Mouse (Mus musculus): ENCODE results near the gene Endog. TPM values are rescaled to one million over a fixed set of nuclear protein-coding genes. Genes with fewer than 3 reads are reported as not detected.
"Not testable (repeated sequence)": the region's sequence is repeated elsewhere in the genome, so short reads cannot be mapped to it uniquely, and the experiment has no call there.

The Endog gene
- polyA plus RNA-seq (2012; ENCODE audit: insufficient read depth, low replicate concordance): 16.4 and 28.0 TPM in 2 replicates

- peaks cover 43% of the 10 kb centered on the region for H3K36me3 ChIP-seq (replicated peaks; ENCODE audit: low read length)
- peak within 1 kb of the TSS; percentile 98 for H3K4me3 ChIP-seq (replicated peaks)
- TF ChIP-seq GATA1 (IDR thresholded peaks at IDR 0.05; ENCODE audit: borderline replicate concordance, low read length) (no peak), FLI1 (IDR thresholded peaks at IDR 0.05; ENCODE audit: low read length) (no peak)
- H3K4me1 ChIP-seq: peaks cover 35% of the 10 kb centered on the region
- peaks cover 23% of the 10 kb centered on the region for H3K9me3 ChIP-seq
- no peaks in the 10 kb centered on the region for H3K27me3 ChIP-seq (replicated peaks)
These were observed at the start of gene Endog for GRCm38 (mm10) chr2:30171371-30171996. Gene Endog (plus strand): TSS chr2:30171493.

DNA sequence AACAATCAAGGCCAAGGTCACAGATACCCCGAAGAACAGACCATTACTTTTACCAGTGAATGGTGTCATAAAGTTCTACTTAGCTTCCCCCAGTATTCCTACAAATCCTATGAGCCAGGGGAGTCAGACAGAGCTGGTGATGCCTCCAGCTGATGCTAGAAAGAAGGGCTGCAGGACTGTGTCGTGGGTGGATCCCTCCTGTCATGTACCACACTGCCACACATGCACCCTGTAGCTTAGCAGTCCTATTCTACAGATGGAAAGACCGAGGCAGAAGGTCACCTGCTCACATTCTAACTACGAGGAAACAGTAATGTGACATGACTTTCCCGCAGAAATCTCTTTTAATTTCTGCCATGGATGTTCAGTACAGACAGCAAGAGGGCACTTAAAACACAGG lies 48.5 kb upstream of the Endog start:
- Histone ChIP-seq H3K27me3 (replicated peaks) (no peaks in the 10 kb centered on the region), H3K4me3 (replicated peaks) (peak overlapping the region; percentile 99), H3K4me1 (peaks cover 68% of the 10 kb centered on the region), H3K9me3 (no peaks in the 10 kb centered on the region), H3K36me3 (replicated peaks; ENCODE audit: low read length) (peaks cover 43% of the 10 kb centered on the region)
- no peak for TF ChIP-seq GATA1 (IDR thresholded peaks at IDR 0.05; ENCODE audit: borderline replicate concordance, low read length)
- TF ChIP-seq FLI1 (IDR thresholded peaks at IDR 0.05; ENCODE audit: low read length): no peak

DNA sequence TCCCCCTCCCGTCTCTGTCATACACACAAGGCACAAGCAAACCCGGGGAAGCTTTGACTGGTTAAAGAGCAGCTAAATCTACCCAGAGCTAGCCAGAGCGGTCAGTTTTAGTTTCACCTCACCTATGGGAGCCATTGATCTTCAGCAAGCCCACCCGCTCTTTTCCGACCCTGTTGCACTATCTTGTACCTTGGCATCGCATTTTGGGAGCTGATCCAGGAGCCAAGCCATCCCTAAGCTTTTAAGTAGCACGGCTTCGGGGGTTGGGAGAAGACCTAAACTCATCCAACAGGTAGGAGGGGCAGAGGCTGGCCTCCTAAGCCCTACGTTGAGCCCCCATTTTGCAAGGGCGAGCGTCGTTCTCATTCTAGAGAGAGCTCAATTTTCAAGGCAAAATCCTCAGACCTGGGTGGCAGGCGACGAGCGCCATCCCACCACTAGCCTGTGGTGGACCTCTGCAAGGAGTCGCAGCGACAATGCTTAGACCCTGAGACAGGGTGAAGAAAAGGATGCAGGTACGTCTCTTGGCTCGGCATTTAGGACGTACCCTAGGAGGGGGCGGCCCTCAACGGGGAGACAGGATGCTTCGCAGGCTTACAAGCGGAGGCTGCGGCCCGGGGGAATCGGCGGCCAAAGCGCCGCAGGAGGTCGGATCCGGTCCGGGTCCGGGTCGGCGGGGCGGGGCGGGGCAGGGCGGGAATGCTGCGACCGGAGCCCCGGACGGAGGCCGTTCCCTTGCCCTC lies 47.4 kb upstream of the Endog start:
- Histone ChIP-seq H3K9me3 (no peaks in the 10 kb centered on the region), H3K27me3 (replicated peaks) (no peaks in the 10 kb centered on the region), H3K36me3 (replicated peaks; ENCODE audit: low read length) (peaks cover 33% of the 10 kb centered on the region), H3K4me3 (replicated peaks) (peak overlapping the region; percentile 99), H3K4me1 (peaks cover 72% of the 10 kb centered on the region)
- TF ChIP-seq FLI1 (IDR thresholded peaks at IDR 0.05; ENCODE audit: low read length) (no peak), GATA1 (IDR thresholded peaks at IDR 0.05; ENCODE audit: borderline replicate concordance, low read length) (no peak)

GRCm38 (mm10) chr2:30124472-30125274 lies 46.6 kb upstream of the Endog start, which contains the start of gene Zer1:
Gene Zer1 (minus strand): TSS chr2:30124585.
- peaks cover 67% of the 10 kb centered on the region for H3K4me1 ChIP-seq
- H3K36me3 ChIP-seq (replicated peaks; ENCODE audit: low read length): peaks cover 30% of the 10 kb centered on the region
- no peaks in the 10 kb centered on the region for H3K27me3 ChIP-seq (replicated peaks)
- TF ChIP-seq FLI1 (IDR thresholded peaks at IDR 0.05; ENCODE audit: low read length) (no peak), GATA1 (IDR thresholded peaks at IDR 0.05; ENCODE audit: borderline replicate concordance, low read length) (no peak)
- peak within 1 kb of the TSS; percentile 99 for H3K4me3 ChIP-seq (replicated peaks)
- no peaks in the 10 kb centered on the region for H3K9me3 ChIP-seq

GRCm38 (mm10) chr2:30128789-30129188 lies 42.5 kb upstream of the Endog start:
- no peak for TF ChIP-seq FLI1 (IDR thresholded peaks at IDR 0.05; ENCODE audit: low read length)
- TF ChIP-seq GATA1 (IDR thresholded peaks at IDR 0.05; ENCODE audit: borderline replicate concordance, low read length): no peak
- no peak overlapping the region for H3K4me3 ChIP-seq (replicated peaks)

GRCm38 (mm10) chr2:30130156-30130555 lies 41.1 kb upstream of the Endog start:
- H3K27me3 ChIP-seq (replicated peaks): no peaks in the 10 kb centered on the region
- H3K9me3 ChIP-seq: no peaks in the 10 kb centered on the region
- TF ChIP-seq GATA1 (IDR thresholded peaks at IDR 0.05; ENCODE audit: borderline replicate concordance, low read length) (no peak), FLI1 (IDR thresholded peaks at IDR 0.05; ENCODE audit: low read length) (no peak)
- H3K36me3 ChIP-seq (replicated peaks; ENCODE audit: low read length): peaks cover 4% of the 10 kb centered on the region
- peaks cover 51% of the 10 kb centered on the region for H3K4me1 ChIP-seq
- no peak overlapping the region for H3K4me3 ChIP-seq (replicated peaks)

More at GRCm38 (mm10) chr2:30128789-30129188, 42.5 kb upstream of the Endog start:
- no peaks in the 10 kb centered on the region for H3K9me3 ChIP-seq
- no peaks in the 10 kb centered on the region for H3K27me3 ChIP-seq (replicated peaks)
- H3K36me3 ChIP-seq (replicated peaks; ENCODE audit: low read length): no peaks in the 10 kb centered on the region
- H3K4me1 ChIP-seq: peaks cover 50% of the 10 kb centered on the region

DNA sequence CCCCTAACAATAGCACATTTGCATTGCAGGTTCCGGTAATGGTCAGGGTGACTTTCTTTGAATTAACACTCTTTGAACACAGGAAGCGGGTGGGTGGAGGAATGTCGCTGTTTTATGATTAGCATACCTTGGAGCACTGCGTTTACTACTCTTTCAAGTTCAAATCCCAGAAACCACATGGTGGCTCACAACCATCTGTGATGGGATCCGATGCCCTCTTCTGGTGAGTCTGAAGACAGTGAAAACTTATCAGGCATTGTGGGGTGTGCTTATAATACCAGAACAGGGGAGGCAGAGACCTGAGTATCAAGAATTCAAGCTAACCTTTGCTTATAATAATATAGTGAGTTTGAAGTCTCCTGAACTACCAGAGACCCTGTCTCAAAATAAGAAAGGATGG lies 40.1 kb upstream of the Endog start:
- H3K4me3 ChIP-seq (replicated peaks); H3K27me3 ChIP-seq (replicated peaks); H3K9me3 ChIP-seq: not testable (repeated sequence)
- Histone ChIP-seq H3K4me1 (peaks cover 51% of the 10 kb centered on the region), H3K36me3 (replicated peaks; ENCODE audit: low read length) (peaks cover 15% of the 10 kb centered on the region)

DNA sequence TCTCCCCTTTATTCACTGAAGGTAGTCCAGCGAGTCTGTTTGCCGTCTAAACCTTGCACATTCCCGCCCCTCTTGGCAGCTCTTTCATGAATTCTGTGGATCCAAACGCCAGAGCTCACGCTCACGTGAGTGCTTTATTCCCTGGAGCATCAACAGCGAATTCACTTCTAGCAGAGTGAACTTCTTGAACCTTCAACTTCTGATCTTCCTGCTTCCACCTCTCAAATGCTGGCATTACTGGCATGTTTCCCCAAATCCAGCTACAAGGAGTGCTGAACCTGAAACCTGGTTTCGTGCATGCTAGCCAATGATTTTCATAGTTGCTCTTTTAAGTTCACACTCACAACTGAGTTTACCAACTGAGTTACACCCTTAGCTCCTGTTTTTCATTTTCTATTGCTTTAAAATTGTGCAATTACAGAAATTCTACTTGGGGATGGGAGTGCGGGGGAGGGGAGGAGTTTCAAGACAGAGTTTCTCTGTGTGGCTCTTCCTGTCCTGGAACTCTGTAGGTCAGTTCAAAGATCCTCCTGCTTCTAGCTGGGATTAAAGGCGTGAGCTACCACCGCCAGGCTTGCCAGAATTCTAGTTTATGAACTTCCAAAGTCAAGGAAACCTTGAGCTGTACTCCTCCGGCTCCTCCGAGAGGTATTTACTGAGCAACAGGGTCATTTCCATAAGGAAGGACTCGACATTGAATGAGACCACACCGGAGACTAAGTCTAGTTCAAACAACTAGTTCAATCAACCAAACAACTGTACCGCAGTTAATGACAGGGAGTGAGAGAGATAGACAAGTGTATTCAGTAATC lies 38.3 kb upstream of the Endog start:
- H3K36me3 ChIP-seq (replicated peaks; ENCODE audit: low read length): peaks cover 32% of the 10 kb centered on the region
- H3K27me3 ChIP-seq (replicated peaks): no peaks in the 10 kb centered on the region
- peak overlapping the region; percentile 92 for H3K4me3 ChIP-seq (replicated peaks)
- no peaks in the 10 kb centered on the region for H3K9me3 ChIP-seq
- TF ChIP-seq FLI1 (IDR thresholded peaks at IDR 0.05; ENCODE audit: low read length) (no peak), GATA1 (IDR thresholded peaks at IDR 0.05; ENCODE audit: borderline replicate concordance, low read length) (no peak)
- H3K4me1 ChIP-seq: peaks cover 56% of the 10 kb centered on the region

All from megakaryocyte, embryonic 14.5 days (primary cell).